Mouse (Mus musculus) embryonic stem cell, embryonic (primary cell): ENCODE data around the gene Ralgps1.

Source experiments
- CTCF ChIA-PET, 4 experiments: fragments of 300-600 bp in 2 of 4; fragments of 350-600 bp in 2 of 4; sonication (Branson Sonifier 250); formaldehyde crosslinking; loops; one replicate each; lab custom pipeline; 2022; ENCODE audit warnings: inconsistent platforms in 2 of 4; lab: Charles Lee
- POLR2A ChIA-PET, 4 experiments: fragments of 300-600 bp in 2 of 4; fragments of 350-600 bp in 2 of 4; sonication (Branson Sonifier 250); formaldehyde crosslinking; loops; one replicate each; lab custom pipeline; 2022; ENCODE audit warnings: antibody characterized with exemption in 4 of 4, inconsistent platforms in 1 of 4; lab: Charles Lee

The Ralgps1 gene

DNA sequence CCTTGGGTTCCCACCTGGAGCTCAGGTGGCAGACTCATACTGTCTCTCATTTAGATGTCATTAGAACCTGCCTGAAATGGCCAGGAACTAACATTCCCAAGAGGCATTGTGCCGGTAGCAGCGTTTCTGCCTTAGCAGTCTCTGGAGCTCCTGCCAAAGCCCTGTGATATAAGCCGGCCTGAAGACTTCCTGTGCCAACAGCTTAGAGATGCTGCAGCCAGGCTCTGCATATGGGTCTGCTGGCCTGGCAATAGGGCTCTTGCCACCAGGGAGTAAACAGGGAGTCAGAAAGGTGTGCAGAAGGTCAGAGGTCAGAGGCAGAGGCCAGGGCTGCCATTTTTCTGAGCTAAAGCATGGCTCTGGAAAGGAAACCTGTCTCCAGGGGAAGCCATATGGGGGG is 206.6 kb downstream of the Ralgps1 start:
- POLR2A ChIA-PET: interaction anchor here in 3 of 4 experiments (0.6 to 1.8 kb wide), 9 partner anchors 8 to 88 kb away, joined by 3 to 6 read pairs (median 3); partner anchors contain the start of gene Garnl3 (in 2 of the 3)
- CTCF ChIA-PET: interaction anchor here in 3 of 4 experiments (0.6 to 2.1 kb wide), 5 partner anchors 10 to 1908 kb away, joined by 3 to 6 read pairs (median 4); no protein-coding TSS in a partner anchor

DNA sequence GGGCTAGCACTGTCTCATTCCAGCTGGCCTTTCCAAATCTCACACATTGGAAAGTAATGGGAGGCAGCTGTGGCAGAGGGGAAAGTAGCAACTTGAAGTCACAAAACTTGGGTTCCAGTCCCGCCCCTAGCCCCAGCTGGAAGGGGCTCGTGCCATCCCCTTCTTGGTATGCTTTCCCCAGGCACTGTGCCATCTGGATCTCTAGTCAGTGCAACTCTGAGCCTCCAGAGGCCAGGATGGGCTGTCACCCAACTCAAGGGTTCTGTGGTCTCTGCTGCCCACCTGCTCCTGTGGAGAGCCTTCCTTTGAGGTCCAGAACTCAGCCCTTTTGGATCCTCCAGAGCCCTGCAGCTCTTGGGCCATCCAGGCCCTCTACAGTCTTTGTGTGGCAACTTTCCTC is 209.2 kb downstream of the Ralgps1 start:
- ChIA-PET CTCF (interaction anchor here in 1 of 4 experiments (0.6 to 1.6 kb wide), 2 partner anchors 187 to 1477 kb away, joined by 3 to 6 read pairs; no protein-coding TSS in a partner anchor), POLR2A (no interaction called here)

DNA sequence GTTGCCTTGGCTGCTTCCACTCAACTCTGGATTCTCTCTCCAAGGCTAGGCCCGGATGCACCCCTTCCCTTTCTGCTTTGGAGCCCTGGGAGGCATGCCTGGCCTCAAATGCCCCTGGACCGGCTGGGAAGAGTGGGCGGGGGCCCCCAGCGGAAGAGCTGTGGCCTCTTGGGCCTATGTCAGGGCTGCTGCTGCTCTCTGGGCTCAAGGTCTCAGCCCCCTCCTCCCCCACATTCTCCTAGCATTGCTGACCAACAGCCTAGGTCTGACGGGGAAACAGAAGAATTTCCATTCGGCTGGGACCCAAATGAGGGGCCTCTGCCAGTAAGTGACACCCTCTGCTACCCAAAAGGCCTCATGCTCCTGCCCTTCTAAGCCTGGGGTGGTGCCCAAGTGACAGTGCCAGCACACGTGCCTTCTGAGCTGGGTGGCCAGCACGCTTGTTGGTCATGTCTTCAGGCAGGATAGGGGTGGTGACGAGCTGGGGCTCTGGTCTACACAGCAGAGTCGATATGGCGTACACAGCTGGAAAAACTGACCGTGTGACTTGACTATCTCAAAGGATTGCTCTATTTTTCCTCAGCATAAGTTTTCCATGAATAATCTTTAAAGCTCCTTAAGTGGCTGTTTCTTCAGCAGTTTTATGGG is 210.8 kb downstream of the Ralgps1 start:
- POLR2A ChIA-PET: interaction anchor here in 2 of 4 experiments (0.9 to 1.9 kb wide), 7 partner anchors 8 to 193 kb away, joined by 3 to 7 read pairs (median 3); partner anchors contain the start of gene Angptl2 (in 1 of the 2)
- CTCF ChIA-PET: interaction anchor here in 3 of 4 experiments (0.6 to 3.5 kb wide), 6 partner anchors 20 to 189 kb away, joined by 3 to 25 read pairs (median 5); partner anchors contain the start of gene Angptl2 (in 1 of the 3)

DNA sequence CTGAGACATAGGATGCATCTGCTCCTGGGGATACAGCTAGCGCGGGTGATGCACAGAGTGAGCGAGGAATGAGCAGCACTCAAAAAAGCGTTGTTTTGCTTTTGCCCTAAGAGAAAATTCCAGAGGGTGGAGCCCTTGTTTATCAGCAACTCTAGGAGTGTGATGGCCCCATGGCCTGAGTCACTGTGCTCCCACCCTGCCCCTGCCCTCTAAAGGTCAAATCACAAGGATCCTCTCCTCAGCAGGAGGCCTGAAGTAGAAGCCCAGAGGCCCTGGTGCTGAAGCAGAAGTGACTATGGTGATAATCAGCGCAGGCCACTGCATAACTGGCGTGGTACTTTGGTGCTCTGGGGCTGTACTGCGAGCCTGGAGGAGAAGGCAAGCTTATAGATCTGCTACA is 211.7 kb downstream of the Ralgps1 start:
- CTCF ChIA-PET: interaction anchor here in 3 of 4 experiments (0.7 to 3.5 kb wide), 7 partner anchors 56 to 300 kb away, joined by 3 to 25 read pairs (median 5); partner anchors contain the start of gene Angptl2 (in 1 of the 3)
- POLR2A ChIA-PET: interaction anchor here in 2 of 4 experiments (0.5 to 1.9 kb wide), 11 partner anchors 9 to 309 kb away, joined by 3 to 7 read pairs (median 3); partner anchors contain the start of genes Angptl2 (in 1 of the 2) and Garnl3 (in 1 of the 2)

DNA sequence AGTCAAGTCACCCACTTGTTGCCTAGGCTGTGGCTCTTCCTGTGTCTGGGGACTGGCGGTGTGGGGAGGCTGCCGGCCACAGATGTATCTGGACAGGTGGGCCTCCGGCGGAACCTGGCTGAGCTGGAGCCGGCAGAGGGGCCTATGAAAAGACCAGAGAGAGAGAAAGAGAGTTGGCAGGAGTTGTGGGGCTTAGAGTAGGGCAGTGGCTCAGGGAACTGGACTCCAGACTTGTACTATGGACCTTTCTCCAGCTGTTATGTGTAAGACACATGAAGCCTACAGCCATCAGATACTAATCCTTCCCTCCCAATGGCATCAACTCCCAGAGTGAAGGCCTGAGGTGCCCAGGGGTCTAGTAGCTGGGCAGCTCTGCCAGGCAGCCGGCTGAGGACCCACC is 212.4 kb downstream of the Ralgps1 start:
- CTCF ChIA-PET: interaction anchor here in 3 of 4 experiments (0.8 to 3.5 kb wide), 4 partner anchors 190 to 299 kb away, joined by 3 to 25 read pairs (median 10); no protein-coding TSS in a partner anchor

DNA sequence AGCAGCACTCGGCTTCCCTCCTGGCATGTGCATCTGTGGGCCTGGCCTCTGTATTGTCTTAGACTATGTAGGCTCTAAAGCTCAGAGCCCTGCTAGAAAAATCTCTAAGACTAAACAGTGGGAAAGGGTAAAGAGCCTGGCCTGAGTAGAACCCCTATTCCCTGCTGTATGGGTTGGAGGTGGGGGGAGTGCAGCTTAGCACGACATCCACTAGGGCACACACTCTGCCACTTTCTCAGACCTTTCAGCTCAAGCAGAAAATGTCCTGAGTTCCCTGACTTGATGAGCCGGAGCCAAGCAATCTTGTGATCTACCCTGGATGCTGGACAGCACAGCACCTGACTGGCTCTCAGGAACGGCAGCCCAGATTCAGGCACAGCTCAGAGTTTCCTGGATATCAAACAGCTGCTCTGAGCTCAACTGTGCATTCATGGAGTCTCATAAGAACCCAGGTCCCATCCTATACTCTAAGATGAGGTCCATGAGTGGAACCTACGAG is 215.0 kb downstream of the Ralgps1 start:
- ChIA-PET CTCF (interaction anchor here (0.6 to 6.0 kb wide), 10 partner anchors 38 to 404 kb away, joined by 3 to 96 read pairs (median 6); no protein-coding TSS in a partner anchor), POLR2A (interaction anchor here in 2 of 4 experiments (0.6 to 2.4 kb wide), 7 partner anchors 8 to 267 kb away, joined by 3 to 6 read pairs (median 3); partner anchors contain the start of genes Angptl2 (in 1 of the 2) and Garnl3 (in 1 of the 2))

More for the DNA sequence above, 212.4 kb downstream of the Ralgps1 start:
- POLR2A ChIA-PET: interaction anchor here in 3 of 4 experiments (0.6 to 1.9 kb wide), 5 partner anchors 10 to 190 kb away, joined by 3 to 7 read pairs (median 3); no protein-coding TSS in a partner anchor

DNA sequence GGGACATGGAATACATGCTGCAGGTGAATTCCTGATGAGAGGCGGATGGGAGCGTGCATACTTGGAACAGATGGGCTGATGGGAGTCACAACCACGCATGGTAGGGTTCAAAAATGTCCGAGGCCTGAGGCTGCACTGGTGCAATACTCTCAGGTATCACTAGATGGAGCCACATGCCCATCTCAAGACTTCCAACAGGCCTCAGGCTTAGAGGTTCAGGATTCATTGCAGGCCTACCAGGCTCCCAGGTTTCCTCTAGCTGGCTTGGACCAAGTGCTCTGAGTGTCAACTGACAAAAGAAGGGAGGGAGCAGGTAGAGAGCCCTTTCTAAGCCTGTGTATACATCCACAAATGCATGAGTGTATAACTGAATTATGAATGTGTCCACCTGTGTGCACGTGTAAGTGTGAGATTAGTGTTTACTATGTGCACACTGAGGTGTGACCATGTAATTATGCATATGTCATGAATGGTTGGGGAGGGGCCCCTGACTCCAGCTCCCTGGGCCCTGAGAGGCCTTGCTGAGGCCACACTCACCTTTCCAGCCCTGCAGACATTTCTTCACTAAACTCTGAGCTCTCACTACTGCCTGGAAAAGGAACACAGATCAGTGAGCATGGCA is 216.4 kb downstream of the Ralgps1 start:
- ChIA-PET POLR2A (interaction anchor here in 2 of 4 experiments (0.6 to 2.4 kb wide), 6 partner anchors 10 to 378 kb away, joined by 3 to 6 read pairs (median 4); partner anchors contain the start of gene Angptl2 (in 1 of the 2)), CTCF (interaction anchor here (0.6 to 6.0 kb wide), 33 partner anchors 9 to 256 kb away, joined by 3 to 96 read pairs (median 4); partner anchors contain the start of genes Angptl2 (in 3 of the 4), Garnl3 (in 1 of the 4) and Slc2a8 (in 1 of the 4))

DNA sequence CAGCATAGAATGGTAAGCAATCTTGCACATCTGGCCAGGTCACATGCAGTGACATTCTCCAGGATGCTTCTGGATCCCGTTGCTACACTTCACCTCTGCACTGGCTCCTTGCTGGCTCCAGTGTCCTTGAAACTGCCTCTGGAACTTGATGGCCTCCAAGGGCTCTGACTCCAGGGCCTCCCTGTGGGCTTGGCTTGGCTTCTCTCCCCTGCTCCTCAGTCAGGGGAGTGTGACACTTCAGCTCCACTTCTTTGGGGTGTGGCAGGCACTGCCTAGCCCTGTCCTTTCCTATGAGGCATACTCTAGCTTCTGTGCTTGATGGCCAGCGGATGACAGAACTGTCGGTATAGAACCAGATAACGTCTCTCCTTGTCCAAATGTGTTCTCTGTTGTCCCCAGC is 224.3 kb downstream of the Ralgps1 start:
- POLR2A ChIA-PET: interaction anchor here in 2 of 4 experiments (0.5 to 0.8 kb wide), 2 partner anchors 15 to 1700 kb away, joined by 3 read pairs; partner anchors contain the start of gene Garnl3 (in 1 of the 2)
- CTCF ChIA-PET: interaction anchor here in 3 of 4 experiments (0.6 to 1.4 kb wide), 4 partner anchors 202 to 234 kb away, joined by 3 read pairs; no protein-coding TSS in a partner anchor

DNA sequence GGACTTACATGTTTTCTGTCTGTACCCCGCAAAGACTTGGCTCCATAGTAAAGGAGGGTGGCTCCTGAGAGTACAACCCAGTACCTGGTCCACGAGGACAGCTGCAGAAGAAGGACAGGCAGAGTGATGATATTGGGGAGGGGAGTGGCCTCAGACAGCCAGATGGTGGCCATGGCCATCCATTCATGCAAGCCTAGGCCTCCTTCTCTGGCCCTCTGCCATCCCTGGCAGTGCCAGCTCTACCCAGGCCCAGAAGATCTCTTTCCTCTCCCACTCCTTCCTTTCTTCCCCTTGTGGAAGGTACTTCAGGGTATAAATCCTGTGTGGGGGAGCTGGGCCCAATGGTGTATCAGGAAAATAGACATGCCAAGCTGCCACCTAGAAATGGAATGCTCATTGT is 228.0 kb downstream of the Ralgps1 start:
- POLR2A ChIA-PET: no interaction called here
- CTCF ChIA-PET: interaction anchor here in 1 of 4 experiments (1.0 to 1.2 kb wide), 2 partner anchors 12 to 61 kb away, joined by 3 read pairs; partner anchors contain the start of gene Garnl3

DNA sequence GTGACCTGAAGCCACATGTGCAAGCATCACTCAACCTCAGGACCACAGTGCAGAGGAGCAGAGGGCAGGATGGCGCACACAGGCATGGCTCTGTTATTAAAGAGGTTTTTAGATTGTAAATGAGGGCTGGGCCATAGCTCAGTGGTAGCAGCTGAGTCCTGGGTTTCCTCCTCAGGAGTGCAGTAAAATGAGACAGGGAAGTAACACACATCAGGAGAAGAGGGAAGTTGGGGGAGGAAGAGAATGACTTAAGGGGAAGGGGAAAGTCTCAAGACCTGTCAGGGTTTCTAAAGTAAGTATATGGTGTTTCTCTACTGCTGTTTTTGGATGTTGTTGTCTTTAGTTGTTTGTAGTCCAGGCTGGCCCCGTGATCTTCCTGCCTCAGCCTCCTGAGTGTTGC is 232.8 kb downstream of the Ralgps1 start:
- ChIA-PET CTCF (interaction anchor here in 2 of 4 experiments (0.6 to 2.0 kb wide), 3 partner anchors 71 to 232 kb away, joined by 3 to 6 read pairs (median 5); no protein-coding TSS in a partner anchor), POLR2A (interaction anchor here in 2 of 4 experiments (0.6 to 0.7 kb wide), 2 partner anchors 70 to 417 kb away, joined by 4 to 6 read pairs; no protein-coding TSS in a partner anchor)

DNA sequence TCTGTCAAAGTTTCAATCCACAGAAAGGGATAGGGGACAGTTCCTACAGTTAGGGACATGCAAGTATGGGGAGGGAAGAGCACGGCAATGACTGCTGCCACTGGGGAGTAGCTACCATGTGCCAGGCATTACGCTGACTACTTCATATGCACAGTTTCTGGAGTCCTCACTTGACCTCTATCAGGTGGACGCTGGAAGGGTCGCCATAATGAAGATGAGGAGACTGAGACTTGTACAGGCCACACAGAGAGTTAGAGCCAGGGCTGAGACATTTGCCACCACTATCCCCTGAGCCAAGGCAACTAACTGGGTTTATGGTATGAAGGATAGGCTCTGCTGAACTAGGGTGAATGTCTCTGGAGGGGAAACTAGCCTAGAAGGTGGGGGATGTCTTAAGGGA is 233.6 kb downstream of the Ralgps1 start:
- POLR2A ChIA-PET: no interaction called here
- CTCF ChIA-PET: interaction anchor here in 2 of 4 experiments (0.8 to 1.5 kb wide), 2 partner anchors 70 to 211 kb away, joined by 3 to 4 read pairs; no protein-coding TSS in a partner anchor

DNA sequence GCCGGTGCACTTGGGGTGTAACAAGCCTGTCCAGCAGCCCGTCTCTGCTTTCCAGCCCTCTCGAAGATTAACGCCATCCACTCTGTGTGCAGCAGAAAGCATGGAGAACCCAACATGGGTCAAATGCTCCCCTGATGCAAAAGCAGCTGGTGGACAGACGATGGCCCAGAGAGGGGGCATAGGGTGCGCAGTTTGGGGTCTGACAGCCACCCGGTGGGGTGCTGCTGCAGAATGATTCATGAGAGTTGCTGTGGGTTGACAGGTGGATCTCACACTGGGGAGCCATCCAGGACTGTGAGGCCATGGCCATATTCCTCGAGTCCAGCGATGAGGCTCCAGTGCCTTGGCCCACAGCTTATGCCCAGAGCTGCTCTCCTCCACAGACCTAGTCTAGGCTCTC is 234.0 kb downstream of the Ralgps1 start:
- CTCF ChIA-PET: interaction anchor here in 2 of 4 experiments (0.6 to 1.5 kb wide), 2 partner anchors 33 to 212 kb away, joined by 3 to 4 read pairs; no protein-coding TSS in a partner anchor
- POLR2A ChIA-PET: no interaction called here

DNA sequence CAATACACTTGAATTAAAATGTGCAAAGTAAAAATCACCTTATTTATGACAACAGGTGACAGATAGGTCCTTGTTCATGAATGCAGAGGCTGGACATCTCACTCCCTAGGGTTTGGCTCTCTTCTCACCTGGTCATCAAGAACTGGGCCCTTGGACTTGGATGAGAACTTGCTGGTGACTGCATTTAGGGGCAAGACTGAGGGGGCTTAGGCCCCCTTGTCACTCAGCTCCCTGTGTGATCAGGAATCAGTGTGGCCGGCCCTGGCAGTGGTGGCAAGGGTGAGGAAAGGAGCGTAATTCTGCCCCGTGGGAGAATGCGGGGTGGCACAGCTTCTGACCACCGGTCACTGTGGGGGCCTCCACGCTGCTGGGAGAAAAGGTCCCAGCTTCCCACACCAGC is 234.9 kb downstream of the Ralgps1 start:
- POLR2A ChIA-PET: interaction anchor here in 1 of 4 experiments (0.9 to 1.1 kb wide), 2 partner anchors 11 to 170 kb away, joined by 3 to 4 read pairs; no protein-coding TSS in a partner anchor

DNA sequence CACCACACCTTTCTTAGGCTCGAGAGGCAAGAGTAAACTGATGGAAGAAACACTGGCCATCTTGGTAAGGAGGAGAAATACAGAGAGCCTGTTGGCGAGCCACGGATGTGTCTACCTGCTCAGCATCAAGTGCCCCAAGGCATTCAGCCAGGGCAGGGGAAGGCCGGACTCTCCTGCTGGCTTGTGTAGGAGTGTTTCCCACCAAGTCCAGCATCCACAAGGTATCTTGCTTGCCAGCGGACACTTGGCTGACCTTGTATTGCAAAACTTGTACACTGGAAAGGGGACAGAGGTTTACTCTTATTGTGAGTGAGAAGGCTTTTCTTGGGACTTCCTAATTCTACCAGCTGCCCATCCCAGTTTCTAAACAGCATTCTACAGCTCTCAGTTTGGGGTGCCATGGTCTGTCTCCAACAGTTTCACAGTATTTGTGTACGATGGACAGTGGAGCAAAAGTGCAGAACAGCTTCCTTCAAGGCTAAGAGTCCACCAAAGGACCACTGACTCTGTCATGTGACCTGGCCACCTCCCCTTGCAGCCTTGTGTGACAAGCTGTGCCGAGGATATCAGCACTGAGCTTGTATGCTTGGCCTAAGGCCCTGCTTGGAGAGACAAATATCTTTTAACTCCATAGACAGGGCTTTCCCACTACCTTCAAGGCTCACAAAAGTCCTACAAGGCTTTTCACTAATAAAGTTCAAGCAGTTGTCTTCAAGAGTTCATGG is 236.4 kb downstream of the Ralgps1 start:
- ChIA-PET POLR2A (interaction anchor here in 1 of 4 experiments (0.8 kb wide), 1 partner anchor 61 kb away, joined by 3 read pairs; no protein-coding TSS in a partner anchor), CTCF (no interaction called here)

More for the DNA sequence above, 234.9 kb downstream of the Ralgps1 start:
- CTCF ChIA-PET: interaction anchor here in 2 of 4 experiments (0.5 to 1.5 kb wide), 2 partner anchors 12 to 213 kb away, joined by 4 read pairs; no protein-coding TSS in a partner anchor

DNA sequence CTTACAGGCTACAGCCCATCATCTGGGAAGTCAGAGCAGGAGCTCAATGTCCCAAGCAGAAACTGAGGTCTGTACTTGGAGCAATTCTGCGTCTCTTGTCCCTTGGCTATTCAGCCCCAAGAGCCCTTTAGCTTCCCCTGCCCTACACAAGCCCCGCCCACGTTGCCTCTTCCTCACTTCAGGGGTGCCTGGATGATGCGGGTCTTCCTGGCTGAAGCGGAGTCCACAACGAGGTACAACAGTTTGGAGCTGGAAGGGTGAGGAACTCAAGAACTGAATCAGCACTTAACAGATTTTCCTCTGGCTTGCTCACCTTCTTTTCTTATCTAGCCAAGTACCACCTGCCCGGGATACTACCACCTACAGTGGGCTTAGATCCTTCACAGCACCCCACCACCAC is 239.0 kb downstream of the Ralgps1 start:
- ChIA-PET CTCF (interaction anchor here (0.5 to 3.1 kb wide), 35 partner anchors 10 to 550 kb away, joined by 3 to 24 read pairs (median 4); partner anchors contain the start of genes Slc2a8 (in 2 of the 4), Angptl2 (in 1 of the 4) and Ralgps1 (in 1 of the 4)), POLR2A (interaction anchor here in 3 of 4 experiments (0.8 to 3.5 kb wide), 41 partner anchors 8 to 307 kb away, joined by 3 to 46 read pairs (median 6); partner anchors contain the start of genes Lrsam1 (in 2 of the 3), Rpl12 (in 2 of the 3), Slc2a8 (in 2 of the 3) and Ralgps1 (in 1 of the 3))

DNA sequence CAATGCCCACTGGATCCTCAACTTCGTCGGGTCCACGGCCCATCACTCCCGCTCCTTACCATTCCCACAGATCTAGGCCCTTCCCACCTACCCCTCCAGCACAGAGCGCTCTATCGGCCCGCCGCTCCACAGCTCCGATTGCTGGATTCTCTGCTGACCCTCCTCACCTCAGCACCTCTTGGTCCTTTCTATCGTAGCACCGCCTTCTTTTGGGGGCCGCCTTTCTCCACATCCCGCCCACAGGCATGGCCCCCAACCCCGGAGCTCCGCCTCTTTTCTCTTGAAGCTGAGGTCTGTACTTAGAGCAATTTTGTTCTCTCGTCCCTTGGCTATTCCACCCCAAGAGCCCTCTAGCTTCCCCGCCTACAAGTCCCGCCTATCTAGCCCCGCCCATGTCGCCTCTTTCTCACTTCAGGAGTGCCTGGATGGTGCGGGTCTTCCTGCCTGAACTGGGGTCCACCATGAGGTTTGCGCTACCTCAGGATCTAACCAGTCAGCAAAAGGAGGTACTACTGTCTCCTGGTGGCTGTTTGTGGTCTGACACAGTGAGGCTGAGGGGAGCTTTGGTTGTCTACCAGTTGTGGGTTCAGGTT is 239.7 kb downstream of the Ralgps1 start, which contains the start of gene Garnl3:
Gene Garnl3, minus strand, starts transcription at position 155 of the 593 bp plus-strand sequence.
- POLR2A ChIA-PET: interaction anchor here in 3 of 4 experiments (0.5 to 3.5 kb wide), 114 partner anchors 9 to 1773 kb away, joined by 3 to 46 read pairs (median 4); partner anchors contain the start of genes Angptl2 (in 3 of the 3), Lrsam1 (in 3 of the 3), Rpl12 (in 3 of the 3) and Slc2a8 (in 3 of the 3)

More for the DNA sequence above, 239.7 kb downstream of the Ralgps1 start, which contains the start of gene Garnl3:
- CTCF ChIA-PET: interaction anchor here (0.5 to 3.1 kb wide), 75 partner anchors 9 to 600 kb away, joined by 3 to 24 read pairs (median 4); partner anchors contain the start of genes Angptl2 (in 2 of the 4), Ralgps1 (in 2 of the 4), Slc2a8 (in 2 of the 4) and Lrsam1 (in 1 of the 4)
